Mouse (Mus musculus) C2C12 (cell line): Measurements from ENCODE around the gene Polq. TPM values are rescaled to one million over a fixed set of nuclear protein-coding genes. Genes with fewer than 3 reads are reported as not detected.

Experiments used
- H3K27me3 ChIP-seq: one replicate; pipeline ENCODE4 v1.6.1; 2011; ENCODE audit not compliant: control insufficient read depth, insufficient read depth, insufficient read length
- H3K36me3 ChIP-seq: one replicate; pipeline ENCODE4 v1.6.1; 2011; ENCODE audit not compliant: control insufficient read depth, insufficient read depth
- H3K4me3 ChIP-seq: one replicate; pipeline ENCODE4 v1.5.1; 2011; ENCODE audit warnings: mild to moderate bottlenecking, control low read depth; ENCODE audit not compliant: poor library complexity, insufficient read depth, severe bottlenecking
- H3K79me2 ChIP-seq: one replicate; pipeline ENCODE4 v1.6.1; 2011; ENCODE audit not compliant: control insufficient read depth, insufficient read depth
- H3K79me3 ChIP-seq: one replicate; pipeline ENCODE4 v1.6.1; 2011; ENCODE audit warnings: low read depth, control low read depth
- H3ac ChIP-seq: one replicate; pipeline ENCODE3; 2011; ENCODE audit warnings: low read depth; ENCODE audit not compliant: control insufficient read depth, insufficient read length
- CEBPB ChIP-seq: IDR thresholded peaks from one replicate; pipeline ENCODE4 v1.6.1; 2011; ENCODE audit warnings: low read depth, mild to moderate bottlenecking, control low read depth, moderate library complexity
- CTCF ChIP-seq: IDR thresholded peaks from one replicate; pipeline ENCODE4 v1.5.1; 2011; ENCODE audit not compliant: control insufficient read depth, insufficient read depth, insufficient read length
- FOSL1 ChIP-seq: IDR thresholded peaks from one replicate; pipeline ENCODE4 v1.8.0; 2011; ENCODE audit warnings: mild to moderate bottlenecking, low read length; ENCODE audit not compliant: poor library complexity, insufficient read depth, severe bottlenecking
- MAX ChIP-seq: IDR thresholded peaks from one replicate; pipeline ENCODE4 v1.6.1; 2011; ENCODE audit warnings: mild to moderate bottlenecking, control low read depth
- MYOD1 ChIP-seq: IDR thresholded peaks from one replicate; pipeline ENCODE4 v1.6.1; 2011; ENCODE audit warnings: low read depth; ENCODE audit not compliant: control insufficient read depth, insufficient read length
- MYOG ChIP-seq: IDR thresholded peaks from one replicate; pipeline ENCODE4 v1.6.1; 2011; ENCODE audit not compliant: control insufficient read depth, insufficient read length; ENCODE audit errors: extremely low read depth
- USF1 ChIP-seq: IDR thresholded peaks from one replicate; pipeline ENCODE4 v1.6.1; 2011; ENCODE audit warnings: low read depth, mild to moderate bottlenecking, control low read depth, moderate library complexity
- polyA plus RNA-seq: library from polyadenylated mRNA; unstranded; fragments of >200 nt; fragmentation: generic; extraction: Trizol; gene quantifications from one replicate; pipeline ENCODE4 v1.2.1, GENCODE M21; 2012; ENCODE audit warnings: missing spikeins

Polq gene
- polyA plus RNA-seq, 1 experiment: 2.5 TPM

DNA sequence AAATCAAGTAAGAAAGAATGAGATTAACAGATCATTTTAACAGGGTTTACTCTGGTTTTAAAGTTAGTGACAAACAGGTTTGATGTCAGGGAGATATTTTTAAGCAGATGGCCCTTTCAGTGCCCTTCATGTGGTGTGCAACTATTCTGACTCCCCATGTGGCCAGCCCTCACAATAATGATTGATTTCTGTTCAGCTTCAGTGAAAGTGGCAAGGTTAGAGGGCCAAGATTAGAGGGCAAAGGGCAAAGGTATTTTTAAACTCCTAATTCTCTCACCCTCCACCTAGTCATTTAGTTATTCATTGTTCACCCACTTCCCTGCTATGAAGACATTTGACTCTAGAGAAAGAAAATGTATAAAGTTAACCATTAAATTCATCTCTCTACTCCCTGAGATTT is 23.5 kb upstream of the Polq start:
- H3ac ChIP-seq: no peak overlapping the region
- no peak for TF ChIP-seq USF1
- H3K4me3 ChIP-seq: no peak overlapping the region
- H3K79me2 ChIP-seq: no peaks in the 10 kb centered on the region
- H3K27me3 ChIP-seq: no peaks in the 10 kb centered on the region
- H3K36me3 ChIP-seq: no peaks in the 10 kb centered on the region
- H3K79me3 ChIP-seq: no peaks in the 10 kb centered on the region

DNA sequence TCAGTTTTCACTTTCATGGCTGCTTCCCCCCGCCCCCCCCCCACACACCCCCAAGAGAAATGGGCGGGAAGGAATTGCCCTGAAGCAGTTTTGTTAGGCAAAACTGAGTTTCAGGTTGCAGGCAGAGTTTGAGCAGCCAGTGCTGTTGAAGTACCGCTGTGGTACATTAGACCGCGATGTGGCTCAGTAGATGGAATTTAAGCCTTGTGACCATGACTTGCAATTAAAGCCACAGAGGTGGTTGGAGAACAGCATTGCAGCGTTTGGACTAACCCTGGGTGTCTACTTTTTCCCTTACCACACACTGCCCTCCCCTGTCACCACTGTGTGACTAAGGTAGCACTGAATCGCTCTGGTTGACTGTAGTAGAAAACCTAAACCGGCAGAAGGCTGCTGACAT is 22.1 kb upstream of the Polq start:
- Histone ChIP-seq H3K4me3 (no peak overlapping the region), H3ac (no peak overlapping the region), H3K27me3 (no peaks in the 10 kb centered on the region), H3K79me2 (no peaks in the 10 kb centered on the region), H3K79me3 (no peaks in the 10 kb centered on the region), H3K36me3 (no peaks in the 10 kb centered on the region)
- TF ChIP-seq MYOG (no peak), CTCF (no peak), MAX (no peak), FOSL1 (no peak), CEBPB (no peak), MYOD1 (no peak), USF1 (no peak)

DNA sequence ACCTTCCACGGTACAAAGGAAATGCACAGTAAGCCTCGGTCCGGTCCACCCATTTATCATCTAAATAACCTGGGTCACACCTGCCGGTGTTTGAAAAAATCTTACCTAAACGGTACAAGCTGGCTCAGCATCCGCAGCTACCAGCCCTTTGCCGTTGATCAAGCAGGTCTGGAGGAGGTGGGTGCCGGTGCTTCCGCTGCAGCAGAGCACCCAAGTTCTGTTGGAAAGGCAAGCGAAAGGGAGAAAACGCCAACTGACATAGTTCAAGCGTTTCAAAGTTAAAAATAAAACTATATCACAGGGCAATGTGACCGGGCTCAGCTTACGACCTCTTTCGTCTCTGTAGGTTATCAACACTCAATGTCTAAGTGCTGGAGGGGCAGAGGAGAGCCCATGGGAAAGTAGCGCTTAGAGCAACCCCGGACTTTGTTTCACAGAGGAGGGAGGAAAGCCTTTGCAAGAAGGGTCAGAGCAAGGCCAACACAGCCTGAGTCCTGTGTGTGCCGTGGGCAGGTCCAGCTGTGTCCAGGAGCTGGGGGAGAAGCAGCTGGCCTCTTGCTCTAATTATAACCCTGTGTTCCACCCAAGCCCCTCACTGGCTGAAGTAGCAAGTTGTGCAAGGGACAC is 21.5 kb upstream of the Polq start, which contains the start of gene Fbxo40:
Gene Fbxo40 (minus strand): TSS at position 469 of the 627 bp plus-strand sequence.
- TF ChIP-seq USF1: no peak
- no peak for TF ChIP-seq CEBPB
- TF ChIP-seq CTCF: no peak
- TF ChIP-seq MAX: no peak
- Histone ChIP-seq H3K27me3 (no peaks in the 10 kb centered on the region), H3K79me3 (no peaks in the 10 kb centered on the region), H3K4me3 (no peak within 1 kb of the TSS), H3K79me2 (no peaks in the 10 kb centered on the region), H3ac (no peak within 1 kb of the TSS), H3K36me3 (no peaks in the 10 kb centered on the region)

DNA sequence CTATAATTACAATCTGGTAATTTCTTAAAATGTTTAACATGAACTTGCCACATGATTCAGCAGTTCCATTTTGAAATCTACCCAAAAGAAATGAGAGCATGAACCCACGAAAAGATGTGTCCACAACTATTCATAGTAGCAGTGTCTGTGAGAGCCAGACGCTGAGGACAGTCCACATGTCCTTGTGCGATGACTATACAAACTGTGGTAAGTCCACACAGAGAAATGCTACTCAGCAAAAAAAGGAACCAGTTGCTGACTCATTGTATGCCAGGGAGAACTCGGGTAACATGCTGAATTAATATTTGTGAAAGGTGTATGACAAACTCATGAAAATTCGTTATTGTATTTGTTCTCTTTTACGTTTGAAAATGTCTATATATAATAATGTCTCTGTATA is 13.9 kb upstream of the Polq start:
- H3K27me3 ChIP-seq: no peaks in the 10 kb centered on the region
- no peak overlapping the region for H3K4me3 ChIP-seq
- H3K36me3 ChIP-seq: no peaks in the 10 kb centered on the region
- no peak for TF ChIP-seq MYOG
- TF ChIP-seq MAX: no peak
- TF ChIP-seq MYOD1: no peak
- TF ChIP-seq FOSL1: no peak
- TF ChIP-seq CEBPB: no peak
- TF ChIP-seq USF1: no peak
- TF ChIP-seq CTCF: no peak
- H3K79me2 ChIP-seq: no peaks in the 10 kb centered on the region
- no peaks in the 10 kb centered on the region for H3K79me3 ChIP-seq
- no peak overlapping the region for H3ac ChIP-seq

DNA sequence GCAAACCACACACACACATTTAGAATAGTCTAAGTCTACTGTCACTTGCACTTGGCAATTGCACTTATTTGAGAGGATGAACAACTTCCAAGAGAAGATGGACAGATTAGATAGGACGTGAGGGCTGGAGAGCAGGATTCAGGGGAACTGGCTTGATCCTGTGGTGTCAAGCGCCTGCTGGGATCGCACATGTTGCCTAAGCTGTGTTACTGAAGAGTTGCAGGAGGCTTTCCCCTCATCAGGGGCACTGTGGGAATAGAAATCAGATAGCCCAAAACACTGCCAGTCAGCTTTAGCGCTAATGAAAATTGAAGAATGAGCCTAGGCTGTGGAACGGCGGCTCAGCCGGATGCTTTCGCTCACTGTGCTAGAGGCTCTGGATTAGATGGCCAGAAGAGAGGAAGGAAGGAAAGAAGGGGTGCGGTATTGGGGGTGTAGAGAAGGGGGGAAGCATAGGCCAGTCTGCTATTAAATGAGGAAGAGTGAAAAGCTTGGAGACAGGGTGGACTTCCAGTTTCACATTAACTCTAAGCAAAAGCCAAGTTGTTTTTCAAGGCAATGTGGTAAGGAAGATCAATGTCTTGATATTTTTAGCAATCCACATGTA is 12.1 kb upstream of the Polq start:
- no peak overlapping the region for H3ac ChIP-seq
- no peak overlapping the region for H3K4me3 ChIP-seq
- H3K36me3 ChIP-seq: no peaks in the 10 kb centered on the region
- H3K79me2 ChIP-seq: no peaks in the 10 kb centered on the region
- H3K79me3 ChIP-seq: no peaks in the 10 kb centered on the region
- TF ChIP-seq MYOG: no peak
- TF ChIP-seq CTCF: no peak
- no peaks in the 10 kb centered on the region for H3K27me3 ChIP-seq

DNA sequence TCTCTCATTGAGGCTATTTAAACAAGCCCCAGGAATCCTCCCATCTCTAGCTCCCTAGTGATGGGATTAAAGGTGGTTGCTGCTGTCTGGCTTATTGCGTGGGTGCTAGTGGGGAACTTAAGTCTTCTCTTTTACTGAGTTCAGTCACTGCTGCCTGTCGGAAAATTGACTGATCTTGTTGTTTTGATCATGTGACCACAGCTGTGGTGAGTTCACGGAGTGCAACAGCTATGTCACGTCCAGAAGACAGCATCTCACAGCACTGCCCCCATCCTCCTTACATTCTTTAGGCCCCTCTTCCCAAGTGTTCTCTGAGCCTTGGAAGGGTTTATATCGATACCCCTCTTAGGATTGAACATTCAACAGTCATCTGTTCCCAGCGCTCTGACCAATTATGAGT is 2.3 kb upstream of the Polq start:
- Histone ChIP-seq H3K4me3 (no peak overlapping the region), H3ac (no peak overlapping the region), H3K79me2 (peaks cover 25% of the 10 kb centered on the region), H3K27me3 (no peaks in the 10 kb centered on the region), H3K36me3 (no peaks in the 10 kb centered on the region), H3K79me3 (peaks cover 7% of the 10 kb centered on the region)
- TF ChIP-seq USF1 (no peak), MAX (no peak), MYOG (no peak), MYOD1 (no peak), CTCF (no peak)
